Mouse (Mus musculus) liver, adult 2 months (tissue): ENCODE data around the gene Panx3. TPM values are rescaled to one million over a fixed set of nuclear protein-coding genes. Genes with fewer than 3 reads are reported as not detected.
A peak's percentile ranks its signal among the peaks of the same experiment; 100 is the strongest.

Experiments used
- DNase-seq: peaks from one replicate; pipeline ENCODE4 v3.0.0-alpha.2; 2011; ENCODE audit warnings: low read depth, low spot score; ENCODE audit errors: extremely low read depth
- H3K27ac ChIP-seq: fragments of 200-500 bp; replicated peaks from 2 replicates; pipeline ENCODE4 v1.5.1; 2012; ENCODE audit warnings: low read depth, mild to moderate bottlenecking, control low read depth, inconsistent platforms, low read length; ENCODE audit not compliant: insufficient read depth
- H3K27me3 ChIP-seq: fragments of 200-500 bp; 2 replicates; pipeline ENCODE4 v1.6.1; 2012; ENCODE audit warnings: mild to moderate bottlenecking, moderate library complexity, low read length, inconsistent platforms; ENCODE audit not compliant: control insufficient read depth, insufficient read depth
- H3K36me3 ChIP-seq: fragments of 200-500 bp; 2 replicates; pipeline ENCODE4 v1.6.1; 2012; ENCODE audit warnings: low read length, inconsistent platforms; ENCODE audit not compliant: control insufficient read depth, insufficient read depth
- H3K4me1 ChIP-seq: fragments of 200-500 bp; 2 replicates; pipeline ENCODE4 v1.6.1; 2011; ENCODE audit warnings: low read length; ENCODE audit not compliant: control insufficient read depth, insufficient read depth
- H3K4me3 ChIP-seq: fragments of 200-500 bp; 2 replicates; pipeline ENCODE4 v1.5.1; 2011; ENCODE audit warnings: low read depth, mild to moderate bottlenecking, control low read depth, low read length, moderate library complexity; ENCODE audit not compliant: insufficient read depth
- H3K79me2 ChIP-seq: fragments of 200-500 bp; 2 replicates; pipeline ENCODE4 v1.6.1; 2012; ENCODE audit warnings: inconsistent platforms, mild to moderate bottlenecking, low read length, moderate library complexity; ENCODE audit not compliant: control insufficient read depth, insufficient read depth
- H3K9ac ChIP-seq: fragments of 200-500 bp; 2 replicates; pipeline ENCODE4 v1.6.1; 2012; ENCODE audit warnings: low read depth, mild to moderate bottlenecking, control low read depth, inconsistent platforms, low read length
- CTCF ChIP-seq: fragments of 200-500 bp; IDR thresholded peaks from 2 replicates; pipeline ENCODE4 v1.5.1; 2011; ENCODE audit warnings: low read depth, low read length, control low read depth
- POLR2A ChIP-seq: fragments of 200-500 bp; IDR thresholded peaks from 2 replicates; pipeline ENCODE4 v1.6.1; 2011; ENCODE audit warnings: low read length, control low read depth; ENCODE audit not compliant: insufficient read depth; ENCODE audit errors: extremely low read depth
- WGBS: fragments of 180-500 bp; shearing (Covaris S2); methylation state at CpG from one replicate; pipeline ENCODE4 v1.1.7; 2018; 5-methylcytosine and 5-hydroxymethylcytosine counted together
- polyA plus RNA-seq: library from polyadenylated mRNA; depleted of rRNA; stranded (reverse); fragments of >200 nt; gene quantifications from 2 replicates; pipeline ENCODE4 v1.2.3, GENCODE M21; 2012
- total RNA-seq: library from RNA; depleted of rRNA; stranded (reverse); fragments of >200 nt; gene quantifications from 2 replicates; pipeline ENCODE4 v1.2.3, GENCODE M21; 2014

The Panx3 gene
- total and polyA plus RNA-seq, 2 experiments: not detected

GRCm38 (mm10) chr9:37646246-37646645 is 22.8 kb downstream of the Panx3 start:
- H3K79me2 ChIP-seq: no peaks in the 10 kb centered on the region
- TF ChIP-seq POLR2A: no peak
- no peak for TF ChIP-seq CTCF
- no peak overlapping the region for H3K4me3 ChIP-seq
- H3K9ac ChIP-seq: no peak overlapping the region
- H3K27me3 ChIP-seq: no peaks in the 10 kb centered on the region
- no peak overlapping the region for H3K27ac ChIP-seq
- 75% methylated on average over 3 of the region's 3 CpGs for WGBS
- no peaks in the 10 kb centered on the region for H3K4me1 ChIP-seq
- no peak for DNase-seq
- H3K36me3 ChIP-seq: peaks cover 65% of the 10 kb centered on the region

- H3K4me1 ChIP-seq: no peaks in the 10 kb centered on the region
- H3K4me3 ChIP-seq: no peak overlapping the region
- peaks cover 17% of the 10 kb centered on the region for H3K36me3 ChIP-seq
- no peak for DNase-seq
- H3K27ac ChIP-seq: no peak overlapping the region
- no peak overlapping the region for H3K9ac ChIP-seq
- no peak for TF ChIP-seq CTCF
- no peak for TF ChIP-seq POLR2A
- no peaks in the 10 kb centered on the region for H3K79me2 ChIP-seq
- H3K27me3 ChIP-seq: no peaks in the 10 kb centered on the region
- WGBS: 85% methylated on average over 3 of the region's 3 CpGs
Observed at GRCm38 (mm10) chr9:37638721-37639120, 30.3 kb downstream of the Panx3 start.

GRCm38 (mm10) chr9:37636800-37637542 is 32.1 kb downstream of the Panx3 start:
- H3K79me2 ChIP-seq: no peaks in the 10 kb centered on the region
- 41% methylated on average over 6 of the region's 6 CpGs for WGBS
- H3K27ac ChIP-seq: no peak overlapping the region
- DNase-seq: no peak
- no peaks in the 10 kb centered on the region for H3K27me3 ChIP-seq
- no peak overlapping the region for H3K4me3 ChIP-seq
- TF ChIP-seq POLR2A: no peak
- no peak for TF ChIP-seq CTCF
- peaks cover 21% of the 10 kb centered on the region for H3K36me3 ChIP-seq
- H3K4me1 ChIP-seq: no peaks in the 10 kb centered on the region
- no peak overlapping the region for H3K9ac ChIP-seq

GRCm38 (mm10) chr9:37636335-37636734 is 32.7 kb downstream of the Panx3 start:
- no peak for DNase-seq
- H3K27me3 ChIP-seq: no peaks in the 10 kb centered on the region
- no peak overlapping the region for H3K27ac ChIP-seq
- no peak overlapping the region for H3K4me3 ChIP-seq
- no peaks in the 10 kb centered on the region for H3K79me2 ChIP-seq
- TF ChIP-seq POLR2A (no peak), CTCF (peak; percentile 86)
- no peaks in the 10 kb centered on the region for H3K4me1 ChIP-seq
- 22% methylated on average over 7 of the region's 7 CpGs for WGBS
- peaks cover 18% of the 10 kb centered on the region for H3K36me3 ChIP-seq
- H3K9ac ChIP-seq: no peak overlapping the region

- H3K4me3 ChIP-seq: no peak overlapping the region
- DNase-seq: no peak
- no peak overlapping the region for H3K9ac ChIP-seq
- WGBS: 91% methylated on average over 3 of the region's 3 CpGs
- no peak overlapping the region for H3K27ac ChIP-seq
- TF ChIP-seq CTCF (no peak), POLR2A (no peak)
- no peaks in the 10 kb centered on the region for H3K79me2 ChIP-seq
- H3K4me1 ChIP-seq: no peaks in the 10 kb centered on the region
- no peaks in the 10 kb centered on the region for H3K27me3 ChIP-seq
- peaks cover 25% of the 10 kb centered on the region for H3K36me3 ChIP-seq
Observed at GRCm38 (mm10) chr9:37634269-37634668, 34.8 kb downstream of the Panx3 start.

- Histone ChIP-seq H3K9ac (no peak overlapping the region), H3K4me3 (no peak overlapping the region), H3K27ac (no peak overlapping the region), H3K79me2 (no peaks in the 10 kb centered on the region), H3K4me1 (no peaks in the 10 kb centered on the region), H3K27me3 (no peaks in the 10 kb centered on the region), H3K36me3 (peaks cover 26% of the 10 kb centered on the region)
- no peak for DNase-seq
- 80% methylated on average over 2 of the region's 2 CpGs for whole genome bisulfite sequencing
- TF ChIP-seq POLR2A (no peak), CTCF (no peak)
Observed at GRCm38 (mm10) chr9:37632305-37632704, 36.7 kb downstream of the Panx3 start.
